Mouse (Mus musculus) forebrain, embryonic 12.5 days (tissue): ENCODE data around the gene Rasip1. TPM values are rescaled to one million over a fixed set of nuclear protein-coding genes. Genes with fewer than 3 reads are reported as not detected.

Source experiments
- ATAC-seq: fragments of 200-750 bp; cut with Nextera tagmentation; 2 replicates; pipeline ENCODE4 v1.8.0; 2017; ENCODE audit warnings: moderate TSS enrichment; ENCODE audit not compliant: low FRiP score
- H3K27ac ChIP-seq: fragments of 300-500 bp; sonication (generic); 2 replicates; pipeline ENCODE4 v1.5.1; 2016; ENCODE audit warnings: mild to moderate bottlenecking
- H3K27me3 ChIP-seq: fragments of 300-500 bp; sonication (generic); 2 replicates; pipeline ENCODE4 v1.6.1; 2016; ENCODE audit warnings: mild to moderate bottlenecking
- H3K36me3 ChIP-seq: fragments of 300-500 bp; sonication (generic); replicated peaks from 2 replicates; pipeline ENCODE4 v1.6.1; 2016; ENCODE audit warnings: mild to moderate bottlenecking
- H3K4me1 ChIP-seq: fragments of 300-500 bp; sonication (generic); 2 replicates; pipeline ENCODE4 v1.6.1; 2016
- H3K4me2 ChIP-seq: fragments of 300-500 bp; sonication (generic); 2 replicates; pipeline ENCODE4 v1.6.1; 2016; ENCODE audit warnings: mild to moderate bottlenecking, moderate library complexity
- H3K4me3 ChIP-seq: fragments of 300-500 bp; sonication (generic); replicated peaks from 2 replicates; pipeline ENCODE4 v1.5.1; 2016; ENCODE audit warnings: mild to moderate bottlenecking
- H3K9ac ChIP-seq: fragments of 300-500 bp; sonication (generic); 2 replicates; pipeline ENCODE4 v1.6.1; 2016; ENCODE audit warnings: mild to moderate bottlenecking
- H3K9me3 ChIP-seq: fragments of 300-500 bp; sonication (generic); 2 replicates; pipeline ENCODE4 v1.6.1; 2016
- WGBS: fragments of 180-500 bp; shearing (Covaris S2); methylation state at CpG from one replicate; pipeline ENCODE4 v1.1.7; 2016; 5-methylcytosine and 5-hydroxymethylcytosine counted together
- polyA plus RNA-seq: library from polyadenylated mRNA; unstranded; fragments of >200 nt; fragmentation: Nextera tagmentation; extraction: Ambion mirVana; gene quantifications from 2 replicates; pipeline ENCODE4 v1.2.1, GENCODE M21; 2016

Gene Rasip1
- polyA plus RNA-seq, 1 experiment from 2014 or later, result 8.9 TPM

- 29% methylated on average over 14 of the region's 14 CpGs for WGBS
- peaks cover 15% of the 10 kb centered on the region for H3K4me1 ChIP-seq
- no peaks in the 10 kb centered on the region for H3K36me3 ChIP-seq
- peak; percentile 87 for ATAC-seq
- no peak overlapping the region; the same call in 1 of the 2 replicates for H3K9ac ChIP-seq
- peak overlapping the region; percentile 71 for H3K27ac ChIP-seq
- H3K9me3 ChIP-seq, result no peaks in the 10 kb centered on the region
- H3K4me2 ChIP-seq, result peak overlapping the region; percentile 42
- peak overlapping the region; percentile 21 for H3K4me3 ChIP-seq
- peaks cover 21% of the 10 kb centered on the region for H3K27me3 ChIP-seq
Measured at GRCm38 (mm10) chr7:45682144-45683126, 55.1 kb downstream of the Rasip1 start.

- H3K4me1 ChIP-seq, result peaks cover 15% of the 10 kb centered on the region
- no peak within 1 kb of the TSS for H3K4me2 ChIP-seq
- H3K27me3 ChIP-seq, result peaks cover 21% of the 10 kb centered on the region
- no peaks in the 10 kb centered on the region for H3K9me3 ChIP-seq
- no peaks in the 10 kb centered on the region for H3K36me3 ChIP-seq
- H3K9ac ChIP-seq, result no peak within 1 kb of the TSS
- H3K27ac ChIP-seq, result no peak within 1 kb of the TSS
- 73% methylated on average over 7 of the region's 7 CpGs for WGBS
- H3K4me3 ChIP-seq, result peak within 1 kb of the TSS; percentile 21; the same call in 1 of the 2 replicates
- no peak for ATAC-seq
Measured at GRCm38 (mm10) chr7:45683396-45684050, 56.2 kb downstream of the Rasip1 start, which contains the start of gene Ntn5. Gene Ntn5, plus strand, starts transcription at chr7:45684022.

DNA sequence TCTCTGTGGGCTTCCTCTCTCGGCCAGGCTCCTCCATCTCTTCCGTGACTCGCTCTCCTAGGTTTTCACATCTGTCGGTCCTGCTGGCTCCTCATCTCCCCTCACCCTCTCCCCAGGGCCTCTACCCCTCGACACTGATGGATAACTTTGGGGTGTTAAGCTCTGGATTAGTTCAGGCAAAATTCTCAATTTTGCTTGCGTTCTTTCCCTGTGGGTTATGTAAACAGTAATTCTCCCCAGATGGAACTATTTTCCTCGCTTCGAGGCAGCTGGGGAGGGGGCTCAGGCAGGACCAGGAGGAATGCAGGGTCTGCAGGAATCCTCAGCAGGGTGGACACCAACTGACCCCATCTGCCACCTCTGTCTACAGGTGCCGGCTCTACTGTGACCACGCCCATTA is 58.5 kb downstream of the Rasip1 start:
- Histone ChIP-seq H3K4me2 (no peak overlapping the region), H3K9ac (no peak overlapping the region), H3K27me3 (peaks cover 25% of the 10 kb centered on the region), H3K4me3 (no peak overlapping the region), H3K36me3 (no peaks in the 10 kb centered on the region), H3K9me3 (no peaks in the 10 kb centered on the region), H3K4me1 (peaks cover 15% of the 10 kb centered on the region), H3K27ac (no peak overlapping the region)
- ATAC-seq, result no peak
- WGBS, result 67% methylated on average over 10 of the region's 10 CpGs

DNA sequence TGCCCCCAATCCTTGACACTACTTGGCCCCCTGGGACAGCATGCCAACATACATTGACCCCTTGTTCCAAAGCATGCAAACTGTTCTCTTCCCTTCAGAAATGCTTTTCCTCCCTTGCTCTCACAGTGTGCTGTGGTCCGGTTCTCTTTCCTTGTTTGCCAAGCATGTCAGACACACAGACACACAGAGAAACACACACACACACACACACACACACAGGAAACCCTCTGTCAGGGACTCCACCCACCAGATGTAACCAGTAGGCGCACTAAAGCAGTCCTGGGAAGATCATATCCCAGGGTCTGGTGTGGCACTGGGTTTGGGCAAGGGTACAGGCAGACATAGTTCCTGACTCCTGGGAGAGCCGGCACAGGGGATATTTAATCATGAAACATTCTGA is 59.6 kb downstream of the Rasip1 start:
- peaks cover 25% of the 10 kb centered on the region for H3K27me3 ChIP-seq
- 83% methylated on average over 3 of the region's 3 CpGs for WGBS
- H3K9me3 ChIP-seq, result no peaks in the 10 kb centered on the region
- no peaks in the 10 kb centered on the region for H3K36me3 ChIP-seq
- no peak overlapping the region for H3K4me3 ChIP-seq
- no peak overlapping the region for H3K4me2 ChIP-seq
- H3K27ac ChIP-seq, result no peak overlapping the region
- H3K9ac ChIP-seq, result no peak overlapping the region
- ATAC-seq, result no peak
- H3K4me1 ChIP-seq, result peaks cover 15% of the 10 kb centered on the region

Other genes with a start within 250 kb of the Rasip1 start
- 313 and 314 TPM in 2 replicates for gene Snrnp70, start 231.7 kb upstream of the Rasip1 start, polyA plus RNA-seq
- gene Kcna7, start 221.8 kb upstream of the Rasip1 start, polyA plus RNA-seq, result not detected in 2 replicates
- 0.32 and 0.65 TPM in 2 replicates for gene Ntf5, start 213.8 kb upstream of the Rasip1 start, polyA plus RNA-seq
- 0.50 TPM in 1 of 2 replicates, not detected in the other for gene Lhb, start 206.7 kb upstream of the Rasip1 start, polyA plus RNA-seq
- gene Gys1, start 192.6 kb upstream of the Rasip1 start, polyA plus RNA-seq, result 28.7 and 30.7 TPM in 2 replicates
- gene Ruvbl2, start 189.4 kb upstream of the Rasip1 start, polyA plus RNA-seq, result 167 and 175 TPM in 2 replicates
- 5,523 and 5,537 TPM in 2 replicates for gene Ftl1, start 167.6 kb upstream of the Rasip1 start, polyA plus RNA-seq
- 240 and 256 TPM in 2 replicates for gene Bax, start 160.6 kb upstream of the Rasip1 start, polyA plus RNA-seq
- gene Tulp2, start 145.6 kb upstream of the Rasip1 start, polyA plus RNA-seq, result 0.29 and 0.34 TPM in 2 replicates
- gene Gm45808, start 140.7 kb upstream of the Rasip1 start, polyA plus RNA-seq, result not detected in 2 replicates
- 3.0 and 3.6 TPM in 2 replicates for gene Dhdh, start 138.7 kb upstream of the Rasip1 start, polyA plus RNA-seq
- 89.5 and 90.5 TPM in 2 replicates for gene Nucb1, start 117.1 kb upstream of the Rasip1 start, polyA plus RNA-seq
- 14.6 and 16.6 TPM in 2 replicates for gene Ppp1r15a, start 101.2 kb upstream of the Rasip1 start, polyA plus RNA-seq
- gene Plekha4, start 101.2 kb upstream of the Rasip1 start, polyA plus RNA-seq, result 0.74 and 1.0 TPM in 2 replicates
- gene Hsd17b14, start 72.6 kb upstream of the Rasip1 start, polyA plus RNA-seq, result 0.42 and 0.52 TPM in 2 replicates
- 18.3 and 22.2 TPM in 2 replicates for gene Bcat2, start 57.3 kb upstream of the Rasip1 start, polyA plus RNA-seq
- gene Fgf21, start 12.0 kb upstream of the Rasip1 start, polyA plus RNA-seq, result not detected in 2 replicates
- gene Fut1, start 10.2 kb upstream of the Rasip1 start, polyA plus RNA-seq, result 0.10 and 0.24 TPM in 2 replicates
- gene Izumo1, start 5.7 kb upstream of the Rasip1 start, polyA plus RNA-seq, result 0.13 TPM in 1 of 2 replicates, not detected in the other
- gene Mamstr, start 12.5 kb downstream of the Rasip1 start, polyA plus RNA-seq, result 2.6 and 3.1 TPM in 2 replicates
- 0.11 TPM in 1 of 2 replicates, not detected in the other for gene Fut2, start 38.9 kb downstream of the Rasip1 start, polyA plus RNA-seq
- 0.23 and 0.33 TPM in 2 replicates for gene Ntn5, start 56.5 kb downstream of the Rasip1 start, polyA plus RNA-seq
- gene Sec1, start 66.9 kb downstream of the Rasip1 start, polyA plus RNA-seq, result 0.64 and 0.68 TPM in 2 replicates
- 10.2 and 11.0 TPM in 2 replicates for gene Car11, start 72.4 kb downstream of the Rasip1 start, polyA plus RNA-seq
- gene Dbp, start 77.6 kb downstream of the Rasip1 start, polyA plus RNA-seq, result 3.8 and 3.9 TPM in 2 replicates
- gene Rpl18, start 88.0 kb downstream of the Rasip1 start, polyA plus RNA-seq, result 707 and 745 TPM in 2 replicates
- gene Sphk2, start 90.5 kb downstream of the Rasip1 start, polyA plus RNA-seq, result 26.5 and 30.1 TPM in 2 replicates
- 1.1 and 1.5 TPM in 2 replicates for gene Fam83e, start 93.7 kb downstream of the Rasip1 start, polyA plus RNA-seq
- not detected in 2 replicates for gene Spaca4, start 98.3 kb downstream of the Rasip1 start, polyA plus RNA-seq
- gene Lmtk3, start 156.2 kb downstream of the Rasip1 start, polyA plus RNA-seq, result 10.2 and 10.8 TPM in 2 replicates
- gene Sult2b1, start 157.2 kb downstream of the Rasip1 start, polyA plus RNA-seq, result 1.5 and 1.9 TPM in 2 replicates
- 275 and 276 TPM in 2 replicates for gene Cyth2, start 187.1 kb downstream of the Rasip1 start, polyA plus RNA-seq
- 0.73 and 0.95 TPM in 2 replicates for gene Kcnj14, start 197.3 kb downstream of the Rasip1 start, polyA plus RNA-seq
- gene Grwd1, start 203.5 kb downstream of the Rasip1 start, polyA plus RNA-seq, result 55.5 and 60.0 TPM in 2 replicates
- 38.6 and 44.6 TPM in 2 replicates for gene Kdelr1, start 245.3 kb downstream of the Rasip1 start, polyA plus RNA-seq